Mouse (Mus musculus) MN1 (cell line): ENCODE results near the gene Tspan3.

Experiments
- DNase-seq: peaks from one replicate; pipeline ENCODE4 v3.0.0-alpha.2; 2016; ENCODE audit warnings: low spot score

The Tspan3 gene

DNA sequence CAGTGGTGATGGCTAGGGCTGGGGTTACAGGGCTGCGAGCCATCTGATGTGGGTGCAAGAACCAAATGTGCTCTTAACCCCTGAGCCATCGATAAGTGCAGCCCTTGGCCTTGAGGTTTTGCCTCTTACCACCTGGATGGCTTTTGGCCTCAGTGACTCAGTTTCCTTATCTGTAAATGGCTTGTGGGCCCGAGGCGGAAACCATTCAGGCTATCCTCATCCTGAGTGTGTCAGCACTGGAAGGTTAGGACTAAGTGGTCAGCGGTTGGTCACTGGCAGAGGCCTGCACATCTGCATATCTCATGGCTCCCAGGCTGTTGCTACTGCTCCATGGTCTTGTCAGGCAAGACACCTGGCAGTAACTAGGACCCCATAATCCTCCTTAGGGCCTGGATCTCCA is 47.2 kb downstream of the Tspan3 start:
- DNase-seq: no peak

DNA sequence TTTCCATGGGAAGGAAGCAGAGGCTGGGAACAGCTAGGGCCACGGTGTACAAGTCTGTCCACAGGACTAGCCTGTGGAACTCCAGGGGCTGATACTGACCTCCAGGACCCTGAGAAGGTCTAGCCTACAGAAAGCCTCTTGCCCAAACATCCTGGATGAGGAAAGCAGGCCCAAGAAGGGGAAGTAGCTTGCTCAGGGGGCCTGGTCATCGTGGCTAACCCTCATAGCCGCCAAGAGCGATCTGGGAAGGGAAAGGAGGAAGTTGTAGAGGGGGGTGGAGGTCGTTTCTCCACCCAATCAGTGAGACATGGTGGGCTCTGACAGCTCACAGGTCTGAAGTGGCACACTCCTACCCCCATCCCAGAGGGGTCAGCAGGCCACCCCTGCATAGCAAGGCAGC is 57.1 kb downstream of the Tspan3 start:
- DNase-seq: no peak

DNA sequence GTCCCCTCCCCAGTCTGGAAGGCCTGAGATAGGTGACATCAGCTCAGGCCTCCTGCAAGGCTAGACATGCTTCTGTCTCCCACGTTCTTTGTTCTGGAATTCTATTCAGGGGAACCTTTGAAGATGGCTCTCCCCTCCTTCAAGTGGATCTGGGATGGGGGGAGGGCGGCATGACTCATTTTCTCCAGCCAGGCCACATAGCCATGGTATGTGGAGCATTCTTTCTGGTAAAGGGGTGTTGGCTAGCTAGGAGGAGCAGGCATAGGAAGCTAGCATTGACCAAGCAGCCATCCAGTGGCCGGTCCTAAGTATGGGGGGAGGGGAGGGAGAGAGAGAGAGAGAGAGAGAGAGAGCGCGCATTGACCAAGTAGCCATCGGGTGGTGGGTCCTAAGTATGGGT is 57.8 kb downstream of the Tspan3 start:
- DNase-seq: no peak

DNA sequence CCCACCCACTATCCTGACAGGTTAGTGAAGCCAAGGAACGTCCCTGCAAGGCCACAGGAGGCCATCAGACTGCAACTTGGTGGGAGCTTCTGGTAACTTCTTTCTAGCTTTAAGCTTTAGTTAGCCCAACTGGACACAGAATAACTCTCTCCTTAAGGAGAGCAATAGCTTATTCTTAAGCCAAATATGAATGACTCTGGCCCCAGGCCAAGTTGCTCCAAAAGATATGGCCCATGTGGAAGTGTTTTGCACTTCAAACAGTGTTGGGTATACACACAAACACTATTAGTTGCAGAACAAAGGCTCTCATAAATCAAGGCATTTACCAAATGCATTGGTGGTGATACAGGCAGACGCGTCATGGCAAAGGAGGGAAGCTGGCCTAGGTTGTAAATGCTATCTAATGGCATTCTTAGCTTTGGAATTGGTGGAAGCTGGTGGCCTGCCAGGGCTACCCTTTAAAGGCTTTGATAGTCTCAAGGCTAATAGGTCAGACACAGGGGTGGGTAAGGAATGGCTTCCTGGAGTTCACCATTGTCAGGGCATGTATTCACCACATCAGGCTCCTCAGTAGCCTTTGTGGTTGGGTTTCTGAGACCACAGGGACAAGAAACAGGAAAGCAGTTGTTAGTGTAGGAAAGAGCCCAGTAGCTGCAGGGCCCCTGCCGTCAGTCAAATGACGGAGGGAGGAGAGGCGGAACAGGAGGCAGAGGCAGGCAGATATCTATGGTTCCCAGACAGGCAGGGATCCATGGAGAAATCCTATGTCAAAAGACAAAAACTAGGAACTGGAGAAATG is 58.8 kb downstream of the Tspan3 start:
- no peak for DNase-seq

DNA sequence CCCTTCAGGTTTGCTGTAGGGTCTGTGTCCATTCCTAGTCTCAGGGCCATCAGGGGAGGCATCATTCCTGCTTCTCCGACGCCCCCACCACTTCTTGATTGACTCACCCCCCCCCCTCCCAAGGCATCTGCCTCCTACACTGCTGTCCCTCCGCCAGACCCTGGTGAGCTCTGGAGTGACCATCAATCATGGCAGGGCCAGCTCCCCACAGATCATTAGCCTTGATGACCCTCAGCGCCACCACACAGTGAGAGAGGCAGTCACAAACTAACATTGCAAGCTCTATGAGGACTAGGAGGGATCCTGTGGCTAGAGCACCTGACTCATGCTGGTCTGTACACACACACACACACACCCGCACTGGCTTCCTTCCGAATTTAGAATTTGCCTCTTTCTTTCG is 60.4 kb downstream of the Tspan3 start:
- DNase-seq: no peak

DNA sequence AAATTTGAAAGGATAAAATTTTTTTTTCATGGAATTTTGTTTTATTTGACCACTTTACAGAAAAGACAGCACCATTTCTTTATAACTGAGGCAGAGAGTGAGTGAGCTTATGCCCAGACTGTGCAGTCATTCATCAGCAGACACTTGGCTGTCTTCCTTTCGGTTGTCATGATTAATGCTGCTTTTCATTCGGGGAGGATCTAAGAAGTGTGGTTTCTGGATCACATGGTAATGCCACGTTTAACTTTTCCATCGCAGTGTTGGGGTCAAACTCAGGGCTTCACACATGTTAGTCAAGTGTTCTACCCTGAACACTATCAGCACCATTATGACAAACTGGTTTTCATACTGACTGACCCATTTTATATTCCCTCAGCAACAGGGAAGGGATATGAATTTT is 64.3 kb downstream of the Tspan3 start:
- no peak for DNase-seq

DNA sequence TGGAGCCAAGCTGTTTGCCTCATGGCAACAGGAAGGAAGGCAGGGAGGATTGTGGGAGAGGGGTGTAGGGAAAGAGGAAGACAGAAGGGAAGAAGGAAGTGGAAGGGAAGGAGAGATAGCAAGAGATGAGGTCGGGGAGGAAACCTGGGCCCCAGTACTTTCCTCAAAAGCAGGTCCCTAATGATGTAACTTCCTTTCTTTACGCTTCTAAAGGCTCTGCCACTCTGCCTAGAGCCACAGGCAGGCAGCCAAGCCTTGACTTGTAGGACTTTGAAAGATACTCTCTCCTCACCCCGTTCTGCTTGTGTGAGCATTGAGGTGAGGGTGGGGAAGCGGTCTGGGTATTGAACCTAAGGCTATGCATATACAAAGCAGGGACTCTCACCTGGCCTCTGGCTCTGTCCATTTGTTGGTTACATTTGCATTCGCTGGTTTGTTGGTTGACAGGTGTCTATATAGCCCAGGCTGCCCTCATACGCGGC is 65.2 kb downstream of the Tspan3 start:
- no peak for DNase-seq

DNA sequence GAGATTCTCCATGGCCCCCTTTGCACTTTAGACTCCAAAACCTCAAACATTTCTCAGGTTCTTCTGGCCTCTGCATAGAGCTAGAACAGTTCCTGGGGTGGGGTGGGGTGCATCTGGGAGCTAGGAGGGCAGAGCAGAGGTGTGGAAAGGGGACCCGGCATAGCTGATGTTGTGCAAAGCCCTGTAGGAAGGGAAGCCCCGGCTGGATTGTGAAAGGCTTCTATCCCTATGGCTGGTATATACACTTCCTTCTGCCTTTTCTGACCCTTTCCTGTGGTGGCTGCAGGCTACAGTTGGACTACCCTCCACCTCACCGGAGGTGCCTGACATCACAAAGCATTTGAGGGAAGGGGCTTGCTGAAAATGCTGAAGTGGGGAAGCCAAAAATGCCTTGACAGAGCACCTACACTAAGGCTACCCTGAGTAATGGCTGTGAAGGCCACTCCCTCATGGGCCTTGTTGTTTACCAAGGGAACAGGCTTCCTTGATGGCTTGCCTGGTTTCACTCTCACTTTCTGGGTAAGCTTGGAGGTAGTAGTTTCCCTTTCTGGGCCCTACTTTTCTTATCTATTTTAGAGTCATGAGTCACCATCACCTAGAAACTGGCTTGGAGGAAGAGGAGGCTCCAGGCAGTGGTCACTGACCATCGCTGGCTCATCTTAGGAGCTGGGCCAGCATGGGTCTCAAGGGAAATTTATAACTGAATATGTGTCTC is 67.5 kb downstream of the Tspan3 start:
- DNase-seq: no peak

DNA sequence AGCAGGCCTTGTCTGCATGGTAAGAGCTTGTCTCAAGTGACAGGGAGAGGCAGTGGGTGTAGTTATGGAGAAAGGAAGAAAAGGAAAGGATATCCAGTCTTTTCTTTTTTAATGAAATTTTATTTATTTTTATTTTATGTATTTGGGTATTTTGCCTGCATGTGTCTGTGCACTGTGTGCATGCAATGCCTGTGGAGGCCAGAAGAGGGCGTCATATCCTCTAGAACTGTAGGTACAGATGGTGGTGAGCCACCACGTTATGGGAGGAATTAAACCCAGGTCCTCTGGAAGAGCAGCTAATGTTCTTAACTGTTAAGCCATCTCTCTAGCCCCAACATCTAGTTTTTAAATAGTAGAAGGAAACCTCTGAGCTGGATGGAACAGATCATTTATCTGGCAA is 73.2 kb downstream of the Tspan3 start:
- DNase-seq: no peak

DNA sequence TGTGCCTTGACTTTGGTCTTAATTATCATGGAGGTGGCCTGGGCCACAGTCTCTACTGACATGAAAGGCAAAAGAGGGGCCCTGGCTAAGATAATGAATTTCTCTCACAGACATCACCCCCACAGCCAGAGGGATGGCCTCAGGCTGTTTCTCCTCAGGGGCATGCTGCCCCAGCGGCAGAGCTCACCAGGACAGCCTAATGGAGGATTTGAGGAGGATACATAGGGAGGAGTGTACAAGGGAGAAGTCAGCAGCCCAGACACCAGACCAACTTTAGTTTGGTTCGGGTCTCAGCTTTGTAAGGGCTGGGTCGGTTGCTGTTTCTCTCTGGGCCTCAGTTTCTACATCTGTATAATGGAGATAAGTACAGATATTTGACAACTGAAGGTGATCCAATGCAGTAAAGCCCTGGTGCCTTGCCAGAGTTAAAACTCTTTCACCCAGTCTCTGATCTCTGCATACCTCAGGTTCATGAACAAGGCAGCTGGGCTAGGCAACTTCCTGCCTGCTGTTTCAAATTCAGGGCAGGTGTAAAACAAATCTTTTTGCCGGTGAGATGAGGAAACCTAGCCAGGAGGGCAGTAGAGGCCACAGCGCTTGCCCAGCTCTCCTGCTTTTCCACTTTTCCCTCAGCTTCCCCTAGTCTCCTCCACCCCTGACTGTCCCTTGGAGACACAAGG is 74.6 kb downstream of the Tspan3 start:
- DNase-seq: no peak

DNA sequence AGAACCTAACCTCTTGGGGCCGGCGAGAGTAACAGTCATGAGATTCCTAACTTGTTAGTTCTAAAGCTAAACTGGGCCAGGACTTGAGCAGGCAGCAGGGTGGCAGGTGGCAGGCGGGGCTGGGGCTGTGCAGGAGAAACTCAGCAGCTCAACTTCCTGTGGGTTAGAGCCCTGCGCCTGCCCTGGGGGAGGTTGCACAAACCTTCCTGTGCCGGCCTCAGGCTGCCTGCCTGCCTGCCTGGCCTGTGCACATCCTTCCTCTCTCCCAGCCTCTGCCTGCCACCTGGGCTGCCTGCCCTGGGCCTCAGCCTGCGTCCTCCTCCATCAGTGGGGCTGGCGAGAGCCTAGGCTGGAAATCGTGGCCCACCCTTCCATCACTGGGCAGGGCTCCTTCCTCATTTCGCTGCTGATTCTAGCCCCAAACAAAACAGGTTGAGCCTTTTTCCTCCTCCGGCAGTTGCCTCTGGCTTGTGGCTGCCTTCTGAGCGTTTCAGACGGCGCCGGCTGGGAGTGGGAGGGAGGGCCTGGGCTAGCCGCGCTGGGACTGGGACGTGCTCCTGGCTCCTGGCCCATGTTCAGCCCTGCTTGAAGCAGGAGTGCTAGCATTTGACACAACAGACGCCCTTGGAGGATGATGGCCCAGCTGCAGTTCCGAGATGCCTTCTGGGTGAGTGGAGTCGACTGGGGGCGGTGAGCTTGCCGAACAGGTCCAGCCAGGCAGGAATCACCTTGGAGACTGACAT is 75.3 kb downstream of the Tspan3 start, which contains the start of gene Pstpip1:
Pstpip1 (plus strand) TSS at position 185 of the 743 bp plus-strand sequence.
- DNase-seq: peak; percentile 73

DNA sequence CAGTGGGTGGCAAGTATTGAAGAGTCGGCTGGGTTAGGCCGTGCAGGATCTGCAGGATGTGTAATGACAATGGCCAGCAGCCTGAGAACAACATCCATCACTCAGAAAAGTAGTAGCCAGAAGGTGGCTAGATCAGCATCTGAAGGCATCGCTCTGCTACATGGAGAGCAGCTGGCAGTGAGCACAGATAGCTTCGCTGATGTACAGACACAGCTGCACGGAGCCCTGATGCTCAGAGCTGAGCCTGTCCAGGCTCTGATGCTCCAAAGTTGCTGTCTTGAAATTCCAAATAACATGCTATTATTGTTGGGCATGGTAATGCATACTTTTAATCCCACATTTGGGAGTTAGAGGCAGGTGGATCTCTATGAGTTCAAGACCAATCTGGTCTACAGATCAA is 78.8 kb downstream of the Tspan3 start:
- no peak for DNase-seq
